Mouse (Mus musculus): ENCODE measurements around the gene Tmem126b. TPM values are rescaled to one million over a fixed set of nuclear protein-coding genes. Genes with fewer than 3 reads are reported as not detected.

The Tmem126b gene
- total RNA-seq, 2 experiments from 2014 or later, result 19.0 to 19.3 TPM

GRCm38 (mm10) chr7:90426020-90427001 is 49.5 kb downstream of the Tmem126b start, which contains the start of gene Ccdc89:
Gene Ccdc89 (plus strand): TSS chr7:90426577.
- DNase-seq (ENCODE audit: low spot score in 2 of 2), result peak; percentile 16 to 55

Other genes starting within 250 kb of the Tmem126b start
- gene Ccdc83, start 210.2 kb downstream of the Tmem126b start, total RNA-seq (2021), result not detected
- gene Sytl2, start 173.7 kb downstream of the Tmem126b start, total RNA-seq (2021), result 10 to 100 TPM in 1 of 2 experiments, 1 to 10 TPM in 1; 9.1 to 17.2 TPM
- 1 to 10 TPM; 1.0 to 1.1 TPM for gene Ccdc89, start 49.4 kb downstream of the Tmem126b start, total RNA-seq (2021)
- gene Crebzf, start 33.3 kb downstream of the Tmem126b start, total RNA-seq (2021), result 10 to 100 TPM; 82.8 to 90.3 TPM
- 10 to 100 TPM; 47.8 to 55.6 TPM for gene Tmem126a, start 18.8 kb downstream of the Tmem126b start, total RNA-seq (2021)
- gene Dlg2, start 671 bp upstream of the Tmem126b start, total RNA-seq (2021), result 10 to 100 TPM; 82.3 to 86.9 TPM